Mouse (Mus musculus): ENCODE results near the gene Tti1.

DNA sequence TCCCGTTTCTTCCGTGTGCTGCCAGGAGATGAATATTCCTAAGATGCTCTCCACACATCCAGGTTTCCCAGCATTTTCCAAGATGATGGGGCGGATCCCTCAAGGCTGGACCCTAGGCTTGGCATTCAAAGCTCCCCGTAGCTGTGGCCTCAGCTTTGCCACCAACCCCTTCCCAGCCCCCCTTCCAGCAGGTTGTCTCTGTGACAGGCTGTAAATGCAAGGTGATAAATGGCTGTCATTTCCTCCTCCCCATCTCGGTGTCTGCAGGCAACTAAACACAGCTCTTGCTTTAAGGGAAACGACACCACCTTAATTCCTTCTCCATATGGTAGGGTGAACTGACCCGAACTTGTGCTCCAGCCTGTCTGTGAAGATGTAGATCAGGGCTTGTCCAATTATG is 52.6 kb downstream of the Tti1 start:
- TF ChIP-seq CTCF (IDR thresholded peaks at IDR 0.05) (no peak), EP300 (IDR thresholded peaks at IDR 0.05) (no peak)

Data from lung, postnatal 0 days (tissue).